Mouse (Mus musculus): Measurements from ENCODE around the gene Nudt1. TPM values are rescaled to one million over a fixed set of nuclear protein-coding genes. Genes with fewer than 3 reads are reported as not detected.
"Not testable (repeated sequence)": the region's sequence is repeated elsewhere in the genome, so short reads cannot be mapped to it uniquely, and the experiment has no call there.

The Nudt1 gene
- polyA plus RNA-seq, 1 experiment from 2014 or later, result 24.3 TPM

DNA sequence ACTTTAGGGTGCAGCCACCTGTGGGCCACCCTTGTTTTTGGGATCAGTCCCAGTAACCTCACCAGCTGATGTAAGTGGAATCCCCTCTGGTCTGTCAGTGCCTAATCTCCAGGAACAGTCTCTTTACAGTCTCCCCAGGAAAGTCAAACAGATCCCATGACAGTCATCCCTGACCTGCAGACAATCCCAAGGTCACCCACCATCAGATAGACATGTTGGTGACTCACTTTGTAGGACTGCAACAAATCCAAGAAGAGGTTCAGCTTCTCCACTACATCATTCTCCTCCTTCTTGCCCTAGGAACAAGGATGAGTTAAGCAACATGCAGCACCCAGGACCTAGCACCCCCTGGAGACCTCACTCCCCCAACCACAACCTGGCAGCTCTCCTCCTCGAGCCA, 24.6 kb downstream of the Nudt1 start:
- no peak overlapping the region for H3K27ac ChIP-seq (replicated peaks)
- WGBS, result 88% methylated on average over 1 of the region's 1 CpGs
- H3K27me3 ChIP-seq, result no peaks in the 10 kb centered on the region
- H3K36me3 ChIP-seq, result peaks cover 16% of the 10 kb centered on the region; the same call in 1 of the 2 replicates
- ATAC-seq (ENCODE audit: low FRiP score, low read depth), result no peak
- no peaks in the 10 kb centered on the region for H3K9me3 ChIP-seq
- H3K4me3 ChIP-seq, result no peak overlapping the region
- no peak overlapping the region for H3K9ac ChIP-seq
- H3K4me2 ChIP-seq, result no peak overlapping the region
- H3K4me1 ChIP-seq (replicated peaks), result no peaks in the 10 kb centered on the region

DNA sequence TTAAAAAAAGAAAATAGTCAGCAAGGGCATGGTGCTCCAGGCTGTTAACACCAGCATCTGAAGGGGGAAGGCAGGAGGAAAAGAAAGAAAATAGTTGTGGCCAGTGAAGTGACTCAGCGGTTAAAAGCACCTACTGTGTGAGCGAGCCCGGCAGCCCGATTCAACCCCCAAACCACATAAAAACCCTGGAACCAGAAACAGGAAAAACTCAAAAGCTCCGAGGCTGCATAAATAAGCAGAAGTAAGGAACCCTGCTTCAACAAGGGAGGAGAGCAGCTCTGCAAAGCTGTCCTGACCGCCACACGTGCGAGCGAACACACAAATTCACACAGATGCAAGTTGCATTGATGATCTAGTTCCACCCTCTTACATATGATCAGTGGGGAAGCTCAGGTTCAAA, 28.4 kb downstream of the Nudt1 start:
- 96% methylated on average over 9 of the region's 9 CpGs for WGBS
- Histone ChIP-seq H3K27me3 (no peaks in the 10 kb centered on the region), H3K9me3 (no peaks in the 10 kb centered on the region), H3K4me1 (replicated peaks) (no peaks in the 10 kb centered on the region), H3K27ac (replicated peaks) (no peak overlapping the region), H3K9ac (no peak overlapping the region), H3K4me2 (no peak overlapping the region), H3K4me3 (no peak overlapping the region), H3K36me3 (peaks cover 28% of the 10 kb centered on the region)
- no peak for ATAC-seq (ENCODE audit: low FRiP score, low read depth)

DNA sequence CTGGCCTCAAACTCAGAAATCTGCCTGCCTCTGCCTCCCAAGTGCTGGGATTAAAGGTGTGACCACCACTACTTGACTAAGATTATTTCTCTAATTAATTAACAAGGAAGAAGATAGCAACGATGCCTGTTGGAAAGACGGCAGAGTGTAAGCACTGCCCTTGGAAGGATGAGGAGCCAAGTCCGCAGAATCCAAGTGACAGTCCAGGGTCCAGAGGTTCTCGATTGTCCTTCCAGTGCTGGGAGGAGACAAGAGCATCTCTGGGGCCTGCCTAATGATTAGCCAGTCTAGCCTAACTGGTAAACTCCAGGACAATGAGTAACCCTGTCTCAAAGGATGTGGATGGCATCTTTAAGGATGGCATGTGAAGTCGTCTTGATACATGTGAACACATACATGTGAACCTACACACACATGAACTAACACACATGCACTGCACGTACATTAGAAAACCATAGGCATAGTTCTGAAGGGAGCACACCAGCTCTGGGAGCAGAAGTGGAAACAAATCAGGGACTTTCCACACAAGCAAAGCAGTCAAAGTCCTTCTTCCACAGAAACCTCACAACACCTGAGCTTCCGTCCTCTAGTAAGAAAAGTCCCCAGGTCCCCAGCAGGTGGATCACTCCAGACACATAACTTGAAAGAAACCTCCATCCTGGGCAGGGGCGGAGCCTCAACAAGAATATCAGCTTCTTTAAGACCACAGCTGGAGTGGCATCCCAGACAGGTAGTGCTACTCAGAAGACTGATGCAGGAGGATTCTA, 29.5 kb downstream of the Nudt1 start:
- Histone ChIP-seq H3K27me3 (no peaks in the 10 kb centered on the region), H3K9ac (no peak overlapping the region), H3K36me3 (peaks cover 35% of the 10 kb centered on the region), H3K4me2 (no peak overlapping the region), H3K4me1 (replicated peaks) (no peaks in the 10 kb centered on the region), H3K9me3 (no peaks in the 10 kb centered on the region), H3K27ac (replicated peaks) (no peak overlapping the region), H3K4me3 (no peak overlapping the region)
- ATAC-seq (ENCODE audit: low FRiP score, low read depth), result no peak
- WGBS, result 97% methylated on average over 8 of the region's 8 CpGs

DNA sequence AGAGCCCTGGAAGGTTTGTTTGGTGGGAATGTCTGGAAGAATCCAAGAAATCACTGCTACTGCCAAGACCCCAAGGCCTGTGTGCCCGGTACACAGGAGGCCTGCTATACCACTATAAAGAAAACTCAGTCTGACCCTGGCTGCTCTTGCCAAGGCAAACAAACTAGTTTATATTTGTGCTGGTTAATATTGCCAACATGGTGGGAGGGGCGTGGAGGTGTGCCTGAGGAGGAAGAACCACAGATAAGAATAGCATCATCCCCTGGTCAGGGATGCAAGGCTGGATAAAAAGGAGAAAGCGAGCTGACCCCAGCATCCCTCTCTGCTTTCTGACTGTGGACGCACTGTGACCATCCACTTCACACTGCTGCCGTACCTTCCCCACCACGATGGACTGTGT, 30.9 kb downstream of the Nudt1 start:
- ATAC-seq (ENCODE audit: low FRiP score, low read depth), result no peak
- peaks cover 45% of the 10 kb centered on the region for H3K36me3 ChIP-seq
- no peak overlapping the region for H3K4me3 ChIP-seq
- H3K4me1 ChIP-seq (replicated peaks), result no peaks in the 10 kb centered on the region
- H3K9ac ChIP-seq, result no peak overlapping the region
- no peaks in the 10 kb centered on the region for H3K9me3 ChIP-seq
- no peak overlapping the region for H3K4me2 ChIP-seq
- 97% methylated on average over 6 of the region's 6 CpGs for WGBS
- H3K27me3 ChIP-seq, result no peaks in the 10 kb centered on the region
- H3K27ac ChIP-seq (replicated peaks), result no peak overlapping the region

DNA sequence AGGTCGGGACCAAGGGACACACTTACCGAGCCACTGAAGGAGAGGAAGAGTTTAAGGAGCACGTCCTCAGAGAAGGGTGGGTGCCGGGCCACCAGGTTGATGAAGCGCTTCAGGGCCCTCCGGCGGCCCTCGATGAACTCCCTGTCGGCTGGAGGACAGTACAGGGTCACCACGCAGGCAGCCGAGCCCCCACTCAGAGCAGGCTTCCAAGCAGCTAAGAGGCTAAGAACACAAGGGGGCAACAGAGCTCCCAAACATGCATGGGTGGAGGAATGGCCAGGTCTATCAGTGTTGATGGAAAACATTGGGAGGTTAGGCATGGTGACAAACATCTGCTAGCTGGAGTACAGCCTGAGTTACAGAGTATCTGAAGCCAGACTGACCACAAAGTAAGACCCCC, 34.5 kb downstream of the Nudt1 start:
- no peak for ATAC-seq (ENCODE audit: low FRiP score, low read depth)
- Histone ChIP-seq H3K4me2 (no peak overlapping the region), H3K27me3 (no peaks in the 10 kb centered on the region), H3K27ac (replicated peaks) (no peak overlapping the region), H3K36me3 (peaks cover 50% of the 10 kb centered on the region), H3K4me3 (no peak overlapping the region), H3K9me3 (no peaks in the 10 kb centered on the region), H3K4me1 (replicated peaks) (no peaks in the 10 kb centered on the region), H3K9ac (no peak overlapping the region)
- 82% methylated on average over 11 of the region's 11 CpGs for WGBS

DNA sequence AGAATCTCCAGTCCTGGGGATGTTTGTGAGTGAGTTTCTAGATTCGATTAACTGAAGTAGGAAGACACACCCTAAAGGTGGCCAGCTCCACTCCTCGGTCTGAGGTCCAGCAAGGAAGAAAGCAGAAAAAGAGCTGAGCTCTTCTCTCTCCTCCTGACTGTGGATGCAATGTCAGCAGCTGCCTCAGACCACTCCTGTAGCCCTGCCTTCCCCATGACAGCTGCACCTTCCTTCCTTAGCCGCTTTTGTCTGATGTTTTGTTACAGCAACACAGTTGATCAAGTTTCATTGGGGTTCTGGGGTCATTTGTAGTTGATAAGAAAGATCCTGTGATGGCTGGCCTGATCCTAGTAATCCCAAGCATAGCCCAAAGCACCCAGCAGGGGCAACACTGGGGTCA, 36.0 kb downstream of the Nudt1 start:
- no peaks in the 10 kb centered on the region for H3K4me1 ChIP-seq (replicated peaks)
- H3K4me2 ChIP-seq, result no peak overlapping the region
- no peak overlapping the region for H3K9ac ChIP-seq
- 86% methylated on average over 3 of the region's 3 CpGs for WGBS
- no peak for ATAC-seq (ENCODE audit: low FRiP score, low read depth)
- peaks cover 39% of the 10 kb centered on the region for H3K36me3 ChIP-seq
- H3K27ac ChIP-seq (replicated peaks), result no peak overlapping the region
- H3K9me3 ChIP-seq, result no peaks in the 10 kb centered on the region
- no peaks in the 10 kb centered on the region for H3K27me3 ChIP-seq
- no peak overlapping the region for H3K4me3 ChIP-seq

DNA sequence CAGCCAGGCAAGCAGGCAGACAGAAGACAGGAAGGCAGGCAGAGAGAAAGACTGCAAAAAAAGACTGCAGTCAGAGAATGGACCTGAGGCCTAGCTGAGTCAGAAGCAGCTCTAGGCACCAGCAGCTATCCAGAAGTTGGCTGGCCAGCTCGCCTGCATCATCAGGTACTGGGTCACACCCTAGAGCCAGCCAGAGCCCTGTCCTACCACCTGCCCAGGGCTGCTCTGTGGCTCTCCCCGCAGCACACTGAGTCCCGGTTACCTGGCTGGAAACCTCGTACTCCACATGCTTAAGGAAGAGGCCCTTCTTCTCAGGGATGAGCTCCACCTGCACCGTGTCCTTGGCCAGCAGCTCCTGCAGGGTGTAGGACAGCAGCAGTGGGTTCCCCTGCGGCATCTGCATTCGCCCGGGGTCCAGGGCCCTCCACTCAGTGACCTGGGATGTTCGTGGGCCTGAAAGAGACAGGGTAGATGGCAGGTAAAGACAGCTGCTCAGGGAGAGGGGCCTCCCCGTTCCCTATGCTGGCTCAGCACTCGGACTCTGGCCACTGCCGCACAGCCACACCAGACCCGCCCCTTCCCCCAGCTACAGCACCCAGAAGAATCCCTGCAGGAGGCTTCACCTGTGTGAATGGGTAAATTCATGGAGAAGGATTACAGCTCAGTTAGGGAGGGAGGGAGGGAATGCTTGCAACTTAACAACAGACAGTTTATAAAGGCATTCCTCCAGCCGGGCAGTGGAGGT, 38.6 kb downstream of the Nudt1 start:
- no peak for ATAC-seq (ENCODE audit: low FRiP score, low read depth)
- WGBS, result 83% methylated on average over 14 of the region's 14 CpGs

DNA sequence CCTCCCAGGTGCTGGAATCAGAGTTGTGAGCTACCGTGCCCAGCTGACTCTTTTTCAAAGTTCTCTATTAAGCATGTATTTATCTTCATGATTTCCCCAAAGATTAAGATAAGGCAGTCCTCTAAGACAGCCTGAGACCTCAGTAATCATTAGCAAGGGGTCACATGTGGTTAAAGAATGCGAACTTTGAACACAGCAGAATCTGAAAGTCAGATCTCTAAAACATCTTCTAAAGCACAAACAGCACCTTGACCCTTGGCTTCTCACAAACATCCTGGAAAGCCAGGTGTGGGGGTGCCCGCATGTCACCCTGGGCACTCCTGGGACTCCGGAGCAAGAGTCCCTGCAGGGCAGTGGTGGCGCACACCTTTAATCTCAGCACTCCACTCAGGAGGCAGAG, 43.0 kb downstream of the Nudt1 start:
- H3K36me3 ChIP-seq, result peaks cover 1% of the 10 kb centered on the region; the same call in 1 of the 2 replicates
- H3K4me3 ChIP-seq, result no peak overlapping the region
- no peak overlapping the region for H3K9ac ChIP-seq
- H3K27me3 ChIP-seq, result no peaks in the 10 kb centered on the region
- WGBS, result 96% methylated on average over 5 of the region's 5 CpGs
- no peak for ATAC-seq (ENCODE audit: low FRiP score, low read depth)
- H3K4me2 ChIP-seq, result no peak overlapping the region
- H3K9me3 ChIP-seq, result no peaks in the 10 kb centered on the region
- no peaks in the 10 kb centered on the region for H3K4me1 ChIP-seq (replicated peaks)
- H3K27ac ChIP-seq (replicated peaks), result no peak overlapping the region

More for the DNA sequence above, 38.6 kb downstream of the Nudt1 start:
- H3K4me3 ChIP-seq, result no peak overlapping the region
- no peaks in the 10 kb centered on the region for H3K9me3 ChIP-seq
- H3K9ac ChIP-seq, result no peak overlapping the region
- H3K36me3 ChIP-seq, result peaks cover 24% of the 10 kb centered on the region; the same call in 1 of the 2 replicates
- H3K27me3 ChIP-seq, result no peaks in the 10 kb centered on the region
- no peak overlapping the region for H3K4me2 ChIP-seq
- H3K4me1 ChIP-seq (replicated peaks), result no peaks in the 10 kb centered on the region
- no peak overlapping the region for H3K27ac ChIP-seq (replicated peaks)

DNA sequence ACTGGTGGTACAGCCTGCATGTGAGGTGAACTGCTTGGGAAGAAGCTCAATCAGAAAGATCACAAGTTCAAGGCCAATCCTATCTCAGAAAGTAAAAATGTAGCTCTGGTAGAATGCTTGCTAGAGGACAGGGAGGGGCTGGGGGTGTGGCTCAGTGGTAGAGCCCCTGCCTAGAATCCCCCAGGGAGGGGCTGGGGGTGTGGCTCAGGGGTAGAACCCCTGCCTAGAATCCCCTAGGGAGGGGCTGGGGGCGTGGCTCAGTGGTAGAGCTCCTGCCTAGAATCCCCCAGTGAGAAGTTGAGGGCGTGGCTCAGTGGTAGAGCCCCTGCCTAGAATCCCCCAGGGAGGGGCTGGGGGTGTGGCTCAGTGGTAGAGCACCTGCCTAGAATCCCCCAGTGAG, 46.7 kb downstream of the Nudt1 start:
- H3K9me3 ChIP-seq; H3K4me2 ChIP-seq; ATAC-seq (ENCODE audit: low FRiP score, low read depth); H3K4me3 ChIP-seq; H3K4me1 ChIP-seq (replicated peaks); H3K9ac ChIP-seq; H3K36me3 ChIP-seq; H3K27me3 ChIP-seq; H3K27ac ChIP-seq (replicated peaks): not testable (repeated sequence)
- 90% methylated on average over 2 of the region's 2 CpGs for WGBS

DNA sequence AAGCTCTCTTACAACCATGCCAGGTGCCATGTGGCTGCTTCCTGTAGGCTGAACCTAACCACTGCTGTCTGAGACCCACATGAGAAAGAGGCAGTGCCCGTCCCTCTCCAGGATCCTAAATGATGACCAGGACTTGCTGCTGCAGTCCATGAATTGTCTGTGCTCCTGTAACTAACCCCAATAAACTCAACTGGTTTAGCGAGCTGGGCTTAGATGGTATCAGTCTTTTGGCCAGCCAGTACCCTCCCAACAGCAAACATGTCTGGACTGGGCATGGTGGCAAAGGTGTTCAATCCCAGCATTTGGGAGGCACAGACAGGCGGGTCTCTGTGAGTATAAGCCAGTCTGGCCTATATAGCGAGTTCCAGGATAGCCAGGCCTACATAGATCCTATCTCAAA, 47.5 kb downstream of the Nudt1 start:
- Histone ChIP-seq H3K9me3 (no peaks in the 10 kb centered on the region), H3K4me1 (replicated peaks) (peaks cover 2% of the 10 kb centered on the region; the same call in 1 of the 2 replicates), H3K9ac (no peak overlapping the region), H3K36me3 (no peaks in the 10 kb centered on the region), H3K27me3 (no peaks in the 10 kb centered on the region), H3K4me3 (no peak overlapping the region), H3K4me2 (no peak overlapping the region), H3K27ac (replicated peaks) (no peak overlapping the region)
- over 99% methylated on average over 4 of the region's 4 CpGs for WGBS
- ATAC-seq (ENCODE audit: low FRiP score, low read depth), result no peak

DNA sequence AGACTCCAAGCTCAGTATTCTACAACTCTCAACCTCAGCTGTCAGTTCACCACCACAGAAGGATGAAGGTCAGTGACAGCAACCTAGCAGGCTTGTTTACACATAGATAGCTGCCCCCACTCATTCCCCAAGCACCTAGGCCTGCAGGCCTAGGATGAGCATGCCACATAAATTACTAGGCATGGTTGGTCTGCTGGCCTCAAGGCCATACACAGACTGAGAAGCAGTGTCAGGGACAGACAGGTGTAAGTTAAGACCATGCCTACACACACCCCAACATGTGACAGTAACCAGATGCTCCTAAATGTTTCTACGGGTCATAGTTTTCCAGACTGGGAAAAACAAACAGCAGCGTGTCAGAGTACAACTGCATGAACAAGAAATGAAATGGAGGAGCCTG, 48.0 kb downstream of the Nudt1 start:
- no peak overlapping the region for H3K4me3 ChIP-seq
- no peak overlapping the region for H3K27ac ChIP-seq (replicated peaks)
- H3K27me3 ChIP-seq, result no peaks in the 10 kb centered on the region
- no peaks in the 10 kb centered on the region for H3K36me3 ChIP-seq
- H3K4me2 ChIP-seq, result no peak overlapping the region
- no peaks in the 10 kb centered on the region for H3K9me3 ChIP-seq
- 91% methylated on average over 2 of the region's 2 CpGs for WGBS
- H3K9ac ChIP-seq, result no peak overlapping the region
- peaks cover 5% of the 10 kb centered on the region for H3K4me1 ChIP-seq (replicated peaks)
- no peak for ATAC-seq (ENCODE audit: low FRiP score, low read depth)

DNA sequence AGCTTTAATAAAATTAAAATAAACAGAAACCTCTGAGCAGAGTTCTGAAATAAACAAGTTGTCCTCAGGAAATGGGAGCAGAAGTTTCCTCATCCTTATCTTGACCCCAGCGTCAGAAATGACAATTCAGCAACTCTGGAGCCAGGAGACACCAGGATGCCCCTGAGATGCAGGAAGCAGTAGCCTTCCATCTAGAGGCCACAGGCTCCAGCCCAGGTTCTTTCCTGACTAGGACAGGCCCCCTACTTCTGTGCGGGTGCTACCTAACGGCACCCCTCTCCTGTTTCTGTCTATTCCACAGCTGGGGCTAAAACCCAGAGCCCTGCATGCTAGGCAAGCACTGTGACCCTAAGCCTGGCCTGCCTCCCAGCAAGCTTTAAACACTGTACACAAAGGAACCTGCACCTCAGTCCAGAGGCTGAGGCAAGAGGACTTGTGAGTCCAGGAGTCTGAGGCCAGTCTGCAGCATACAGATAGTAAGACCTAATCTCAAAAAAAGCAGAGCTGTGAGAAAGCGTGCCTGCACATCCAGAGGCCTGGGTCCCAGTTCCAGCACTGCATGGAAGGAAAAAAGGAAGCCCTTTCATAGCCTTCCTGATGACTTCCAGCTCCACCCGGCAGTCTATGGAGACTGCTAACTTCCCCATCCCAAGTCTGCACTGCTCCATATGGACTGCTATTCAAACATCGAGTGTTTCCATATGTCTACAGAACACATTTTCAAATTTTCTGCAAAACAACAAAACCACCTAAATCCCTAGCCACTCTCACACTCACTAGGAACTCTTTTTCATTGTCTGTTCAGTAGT, 49.2 kb downstream of the Nudt1 start:
- Histone ChIP-seq H3K9me3 (no peaks in the 10 kb centered on the region), H3K4me3 (no peak overlapping the region), H3K9ac (no peak overlapping the region), H3K27ac (replicated peaks) (no peak overlapping the region), H3K4me2 (no peak overlapping the region), H3K27me3 (no peaks in the 10 kb centered on the region), H3K4me1 (replicated peaks) (peaks cover 7% of the 10 kb centered on the region), H3K36me3 (no peaks in the 10 kb centered on the region)
- ATAC-seq (ENCODE audit: low FRiP score, low read depth), result no peak
- WGBS, result 87% methylated on average over 6 of the region's 6 CpGs
